Mouse (Mus musculus): ENCODE measurements around the gene Lmnb2.

Lmnb2 gene

GRCm38 (mm10) chr10:80930361-80931152, 12.5 kb upstream of the Lmnb2 start:
- peak; percentile 88 for DNase-seq (ENCODE audit: low read depth, low spot score)

- DNase-seq (ENCODE audit: low read depth, low spot score): peak; percentile 99
Measured at GRCm38 (mm10) chr10:80929299-80930226, 11.5 kb upstream of the Lmnb2 start, which contains the start of gene Gadd45b. Gene Gadd45b, plus strand, starts transcription at chr10:80930073.

GRCm38 (mm10) chr10:80928586-80929298, 10.7 kb upstream of the Lmnb2 start:
- peak; percentile 92 for DNase-seq (ENCODE audit: low read depth, low spot score)

GRCm38 (mm10) chr10:80925472-80925871, 7.4 kb upstream of the Lmnb2 start:
- no peak for DNase-seq (ENCODE audit: low read depth, low spot score)

DNA sequence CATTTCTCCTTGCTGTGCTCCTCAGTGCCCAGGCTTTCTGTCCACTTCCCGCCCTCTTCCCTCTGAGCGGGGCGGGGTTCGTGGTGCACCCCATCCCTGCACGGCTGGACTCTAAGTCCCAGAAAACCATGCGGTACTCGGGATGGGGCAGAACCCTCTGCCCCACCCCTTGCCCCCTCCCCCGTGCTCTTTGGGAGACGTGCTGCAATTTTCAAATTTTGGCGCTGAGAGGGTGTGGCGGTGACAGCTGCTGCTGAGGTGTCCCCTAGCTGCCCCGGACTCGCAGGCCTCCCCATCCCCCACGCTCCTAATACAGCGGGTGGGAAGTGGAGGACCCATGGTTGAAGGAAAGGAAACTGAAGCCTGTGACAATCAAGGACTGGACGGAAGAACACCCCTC, 3.9 kb upstream of the Lmnb2 start:
- DNase-seq (ENCODE audit: low read depth, low spot score): no peak

GRCm38 (mm10) chr10:80917336-80917778, 688 bp downstream of the Lmnb2 start:
- DNase-seq (ENCODE audit: low read depth, low spot score): peak; percentile 54

GRCm38 (mm10) chr10:80915736-80916135, 2.3 kb downstream of the Lmnb2 start:
- no peak for DNase-seq (ENCODE audit: low read depth, low spot score)

DNA sequence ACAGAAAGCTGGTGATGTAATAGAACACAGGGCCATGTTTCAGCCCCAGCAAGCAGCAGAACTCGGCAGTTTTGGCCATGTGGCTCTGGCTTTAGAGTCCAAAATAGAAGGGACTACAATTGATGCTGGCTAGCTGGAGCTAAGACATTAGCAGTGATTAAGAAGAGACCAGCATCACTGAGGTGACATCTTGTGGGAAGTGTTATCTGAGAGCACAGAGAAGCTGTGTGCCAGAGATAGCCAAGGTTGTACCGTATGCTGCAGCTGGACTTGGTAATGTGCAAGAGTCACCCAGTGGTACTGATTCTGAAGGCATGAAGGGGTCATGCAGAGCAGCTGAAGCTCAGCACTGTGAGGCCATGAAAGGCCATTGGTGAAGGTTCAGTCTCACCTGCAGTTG, 2.8 kb downstream of the Lmnb2 start:
- DNase-seq (ENCODE audit: low read depth, low spot score): no peak

GRCm38 (mm10) chr10:80914253-80914656, 3.8 kb downstream of the Lmnb2 start:
- no peak for DNase-seq (ENCODE audit: low read depth, low spot score)

DNA sequence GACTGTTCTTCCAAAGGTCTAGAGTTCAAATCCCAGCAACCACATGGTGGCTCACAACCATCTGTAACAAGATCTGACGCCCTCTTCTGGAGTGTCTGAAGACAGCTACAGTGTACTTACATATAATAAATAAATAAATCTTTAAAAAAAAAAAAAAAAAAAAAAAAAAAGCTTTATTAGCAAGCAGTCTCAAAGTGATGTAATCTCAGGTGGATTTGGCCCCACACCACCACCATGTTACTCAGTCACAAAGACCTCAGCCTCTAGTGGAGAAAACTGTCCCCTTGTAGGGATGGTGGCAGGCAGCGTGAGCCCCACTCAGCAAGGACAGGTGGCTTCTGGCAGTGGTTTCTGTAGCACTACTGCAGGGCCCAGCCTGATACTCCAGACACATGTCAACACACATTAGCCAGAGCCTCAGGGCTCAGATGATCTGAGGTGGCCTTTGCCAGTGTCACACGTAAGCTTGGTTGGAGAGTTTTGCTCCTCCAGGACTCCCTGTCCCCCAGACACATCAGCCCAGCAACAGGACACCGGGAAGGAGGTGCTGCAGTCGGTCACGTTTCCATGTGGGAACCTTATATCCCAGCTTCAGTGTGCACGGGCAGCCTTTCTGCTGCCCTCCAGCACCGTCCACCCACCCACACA, 4.6 kb downstream of the Lmnb2 start:
- DNase-seq (ENCODE audit: low read depth, low spot score): no peak

GRCm38 (mm10) chr10:80911891-80912290, 6.2 kb downstream of the Lmnb2 start:
- no peak for DNase-seq (ENCODE audit: low read depth, low spot score)

GRCm38 (mm10) chr10:80911354-80911753, 6.7 kb downstream of the Lmnb2 start:
- no peak for DNase-seq (ENCODE audit: low read depth, low spot score)

GRCm38 (mm10) chr10:80909375-80910162, 8.5 kb downstream of the Lmnb2 start:
- DNase-seq (ENCODE audit: low read depth, low spot score): no peak

- DNase-seq (ENCODE audit: low read depth, low spot score): no peak
Measured at GRCm38 (mm10) chr10:80904709-80905108, 13.3 kb downstream of the Lmnb2 start.

DNA sequence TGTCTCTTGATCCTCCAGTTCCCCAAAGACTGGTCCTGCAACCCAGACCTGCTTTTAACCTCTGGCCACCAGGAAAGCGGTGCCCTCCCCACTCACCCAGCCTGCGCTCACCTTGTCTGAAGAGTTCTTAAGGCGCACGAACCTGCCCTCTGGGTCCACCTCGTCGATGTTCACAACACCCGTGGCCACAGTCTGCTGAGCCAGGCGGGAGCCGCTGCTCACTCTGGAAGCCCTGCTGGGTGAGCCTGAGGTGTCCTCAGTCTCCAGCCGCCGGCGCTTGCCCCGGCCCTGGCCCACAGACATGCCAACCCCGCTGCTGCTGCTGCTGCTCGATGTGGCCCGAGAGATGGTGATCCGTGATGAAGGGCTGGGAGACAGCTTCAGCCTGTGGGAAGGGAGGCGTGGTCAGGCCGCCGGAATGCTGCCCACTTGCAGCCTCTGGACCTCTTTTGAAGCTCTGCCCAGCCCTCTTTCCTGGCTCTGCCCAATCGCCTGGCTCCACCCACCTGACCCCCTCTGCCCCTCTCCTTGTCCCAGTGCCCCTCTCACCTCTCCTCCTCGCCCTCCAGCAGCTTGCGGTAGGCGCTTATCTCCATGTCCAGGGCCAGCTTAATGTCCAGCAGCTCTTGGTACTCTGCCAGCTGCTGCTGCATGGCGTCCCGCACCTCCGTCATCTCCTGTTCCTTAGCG, 13.9 kb downstream of the Lmnb2 start:
- no peak for DNase-seq (ENCODE audit: low read depth, low spot score)

GRCm38 (mm10) chr10:80903282-80903681, 14.8 kb downstream of the Lmnb2 start:
- no peak for DNase-seq (ENCODE audit: low read depth, low spot score)

- DNase-seq (ENCODE audit: low read depth, low spot score): no peak
Measured at GRCm38 (mm10) chr10:80902273-80902940, 15.6 kb downstream of the Lmnb2 start.

- DNase-seq (ENCODE audit: low read depth, low spot score): no peak
Measured at GRCm38 (mm10) chr10:80901409-80902272, 16.4 kb downstream of the Lmnb2 start.

Data from CD4-positive helper T cell, adult 2 months (primary cell).